Mouse (Mus musculus) heart, adult 2 months (tissue): ENCODE data around the gene Cyp51. TPM values are rescaled to one million over a fixed set of nuclear protein-coding genes. Genes with fewer than 3 reads are reported as not detected.

Experiments
- DNase-seq, 2 experiments: peaks; one replicate each; pipeline ENCODE4 v3.0.0; 2021
- H3K27ac ChIP-seq: fragments of 200-600 bp; 2 replicates; pipeline ENCODE4 v1.8.1; 2022
- H3K27me3 ChIP-seq: fragments of 200-500 bp; 2 replicates; pipeline ENCODE4 v1.6.1; 2012; ENCODE audit warnings: mild to moderate bottlenecking, low read length, inconsistent platforms, mixed read lengths; ENCODE audit not compliant: control insufficient read depth, insufficient read depth
- H3K36me3 ChIP-seq: fragments of 200-500 bp; 2 replicates; pipeline ENCODE4 v1.6.1; 2012; ENCODE audit warnings: low read length, inconsistent platforms; ENCODE audit not compliant: control insufficient read depth, insufficient read depth
- H3K4me1 ChIP-seq: fragments of 200-500 bp; 2 replicates; pipeline ENCODE4 v1.6.1; 2011; ENCODE audit warnings: low read length; ENCODE audit not compliant: control insufficient read depth, insufficient read depth
- H3K4me3 ChIP-seq: fragments of 200-600 bp; 2 replicates; pipeline ENCODE4 v1.8.1; 2022
- H3K79me2 ChIP-seq: fragments of 200-500 bp; replicated peaks from 2 replicates; pipeline ENCODE4 v1.6.1; 2012; ENCODE audit warnings: mild to moderate bottlenecking, inconsistent platforms, low read length, moderate library complexity, mixed read lengths; ENCODE audit not compliant: control insufficient read depth, insufficient read depth
- H3K9ac ChIP-seq: fragments of 200-500 bp; 2 replicates; pipeline ENCODE4 v1.6.1; 2012; ENCODE audit warnings: low read depth, mild to moderate bottlenecking, control low read depth, inconsistent platforms, low read length, mixed read lengths
- CTCF ChIP-seq: fragments of 200-600 bp; IDR thresholded peaks from 2 replicates; pipeline ENCODE4 v1.8.1; 2022; ENCODE audit warnings: antibody characterized with exemption, mild to moderate bottlenecking, moderate library complexity
- EP300 ChIP-seq: fragments of 200-500 bp; IDR thresholded peaks from 2 replicates; pipeline ENCODE4 v1.6.1; 2011; ENCODE audit warnings: low read depth, low read length, control low read depth; ENCODE audit not compliant: insufficient read depth
- POLR2A ChIP-seq: fragments of 200-500 bp; IDR thresholded peaks from 2 replicates; pipeline ENCODE4 v1.6.1; 2011; ENCODE audit warnings: mild to moderate bottlenecking, low read depth, low read length, control low read depth; ENCODE audit not compliant: insufficient read depth
- WGBS: fragments of 180-500 bp; shearing (Covaris S2); methylation state at CpG from one replicate; pipeline ENCODE4 v1.1.7; 2018; 5-methylcytosine and 5-hydroxymethylcytosine counted together
- intact Hi-C: fragments of 180-260 bp; cut with DNase I; formaldehyde crosslinking; loops from one replicate; pipeline ENCODE4 v1.15.1; 2025
- polyA plus RNA-seq: library from polyadenylated mRNA; depleted of rRNA; stranded (reverse); fragments of >200 nt; gene quantifications from 2 replicates; pipeline ENCODE4 v1.2.3, GENCODE M21; 2012
- total RNA-seq, 2 experiments: library from RNA; stranded (reverse); gene quantifications; 2 replicates each; pipeline ENCODE4 v1.2.3; 2021

The Cyp51 gene
- total and polyA plus RNA-seq, 3 experiments = 4.6 to 6.4 (median 6.2) TPM

- no peaks in the 10 kb centered on the region for H3K4me1 ChIP-seq
- intact Hi-C loops = no loop called here
- no peaks in the 10 kb centered on the region for H3K27me3 ChIP-seq
- no peak for DNase-seq
- WGBS = 78% methylated on average over 2 of the region's 2 CpGs
- H3K79me2 ChIP-seq = no peaks in the 10 kb centered on the region
- H3K9ac ChIP-seq = no peak overlapping the region
- no peak overlapping the region for H3K4me3 ChIP-seq
- no peaks in the 10 kb centered on the region; the same call in none of the 2 replicates for H3K36me3 ChIP-seq
- TF ChIP-seq CTCF (no peak), EP300 (no peak)
- no peak overlapping the region for H3K27ac ChIP-seq
Measured at GRCm38 (mm10) chr5:4081513-4081912, 23.0 kb downstream of the Cyp51 start.

- no peaks in the 10 kb centered on the region for H3K79me2 ChIP-seq
- H3K4me3 ChIP-seq = no peak overlapping the region
- no peaks in the 10 kb centered on the region for H3K4me1 ChIP-seq
- intact Hi-C loops = no loop called here
- H3K27me3 ChIP-seq = no peaks in the 10 kb centered on the region
- H3K36me3 ChIP-seq = no peaks in the 10 kb centered on the region; the same call in none of the 2 replicates
- TF ChIP-seq POLR2A = no peak
- no peak for TF ChIP-seq EP300
- TF ChIP-seq CTCF = no peak
- H3K27ac ChIP-seq = no peak overlapping the region
- 75% methylated on average over 2 of the region's 2 CpGs for WGBS
- no peak overlapping the region for H3K9ac ChIP-seq
- no peak for DNase-seq
Measured at GRCm38 (mm10) chr5:4080861-4081260, 23.7 kb downstream of the Cyp51 start.

- Histone ChIP-seq H3K27ac (no peak overlapping the region), H3K27me3 (no peaks in the 10 kb centered on the region), H3K79me2 (no peaks in the 10 kb centered on the region), H3K4me1 (no peaks in the 10 kb centered on the region), H3K9ac (no peak overlapping the region), H3K4me3 (no peak overlapping the region), H3K36me3 (no peaks in the 10 kb centered on the region; the same call in none of the 2 replicates)
- intact Hi-C loops = no loop called here
- WGBS = 95% methylated on average over 3 of the region's 3 CpGs
- no peak for TF ChIP-seq CTCF
- no peak for TF ChIP-seq EP300
- no peak for TF ChIP-seq POLR2A
- DNase-seq = no peak
Measured at GRCm38 (mm10) chr5:4079086-4079485, 25.5 kb downstream of the Cyp51 start.

- peaks cover 1% of the 10 kb centered on the region; the same call in 1 of the 2 replicates for H3K4me1 ChIP-seq
- H3K36me3 ChIP-seq = no peaks in the 10 kb centered on the region; the same call in 1 of the 2 replicates
- TF ChIP-seq EP300 (0 out of 2 replicates have a peak, but pooled peaks have one; percentile 15), POLR2A (no peak)
- H3K27me3 ChIP-seq = no peaks in the 10 kb centered on the region
- H3K27ac ChIP-seq = peak overlapping the region; percentile 62
- no peak overlapping the region for H3K9ac ChIP-seq
- intact Hi-C loops = no loop called here
- DNase-seq = peak in 1 of 2 experiments; percentile 32
- WGBS = 37% methylated on average over 3 of the region's 3 CpGs
- H3K79me2 ChIP-seq = no peaks in the 10 kb centered on the region
- H3K4me3 ChIP-seq = no peak overlapping the region
Measured at GRCm38 (mm10) chr5:4067203-4067602, 37.3 kb downstream of the Cyp51 start.

GRCm38 (mm10) chr5:4066476-4067115 is 38.0 kb downstream of the Cyp51 start:
- Histone ChIP-seq H3K4me1 (peaks cover 1% of the 10 kb centered on the region; the same call in 1 of the 2 replicates), H3K27ac (peak overlapping the region; percentile 62), H3K36me3 (no peaks in the 10 kb centered on the region; the same call in 1 of the 2 replicates), H3K4me3 (no peak overlapping the region), H3K9ac (no peak overlapping the region), H3K79me2 (no peaks in the 10 kb centered on the region), H3K27me3 (no peaks in the 10 kb centered on the region)
- intact Hi-C loops = no loop called here
- TF ChIP-seq CTCF = no peak
- TF ChIP-seq EP300 = no peak
- no peak for TF ChIP-seq POLR2A
- no peak for DNase-seq
- 83% methylated on average over 18 of the region's 18 CpGs for WGBS

GRCm38 (mm10) chr5:4060313-4060712 is 44.2 kb downstream of the Cyp51 start:
- H3K9ac ChIP-seq = no peak overlapping the region
- no peaks in the 10 kb centered on the region for H3K79me2 ChIP-seq
- TF ChIP-seq POLR2A = no peak
- TF ChIP-seq EP300 = no peak
- TF ChIP-seq CTCF = no peak
- H3K27ac ChIP-seq = no peak overlapping the region
- 96% methylated on average over 8 of the region's 8 CpGs for WGBS
- no peaks in the 10 kb centered on the region for H3K36me3 ChIP-seq
- no peaks in the 10 kb centered on the region for H3K4me1 ChIP-seq
- H3K27me3 ChIP-seq = no peaks in the 10 kb centered on the region
- intact Hi-C loops = no loop called here
- no peak for DNase-seq
- H3K4me3 ChIP-seq = no peak overlapping the region
